Mouse (Mus musculus): Measurements from ENCODE around the gene Olfml1.
A peak's percentile ranks its signal among the peaks of the same experiment; 100 is the strongest.

Gene Olfml1

GRCm38 (mm10) chr7:107567261-107567671, at the start of gene Olfml1:
Olfml1 (plus strand) TSS chr7:107567446.
- peak; percentile 33 for DNase-seq (ENCODE audit: low read depth, low spot score)

DNA sequence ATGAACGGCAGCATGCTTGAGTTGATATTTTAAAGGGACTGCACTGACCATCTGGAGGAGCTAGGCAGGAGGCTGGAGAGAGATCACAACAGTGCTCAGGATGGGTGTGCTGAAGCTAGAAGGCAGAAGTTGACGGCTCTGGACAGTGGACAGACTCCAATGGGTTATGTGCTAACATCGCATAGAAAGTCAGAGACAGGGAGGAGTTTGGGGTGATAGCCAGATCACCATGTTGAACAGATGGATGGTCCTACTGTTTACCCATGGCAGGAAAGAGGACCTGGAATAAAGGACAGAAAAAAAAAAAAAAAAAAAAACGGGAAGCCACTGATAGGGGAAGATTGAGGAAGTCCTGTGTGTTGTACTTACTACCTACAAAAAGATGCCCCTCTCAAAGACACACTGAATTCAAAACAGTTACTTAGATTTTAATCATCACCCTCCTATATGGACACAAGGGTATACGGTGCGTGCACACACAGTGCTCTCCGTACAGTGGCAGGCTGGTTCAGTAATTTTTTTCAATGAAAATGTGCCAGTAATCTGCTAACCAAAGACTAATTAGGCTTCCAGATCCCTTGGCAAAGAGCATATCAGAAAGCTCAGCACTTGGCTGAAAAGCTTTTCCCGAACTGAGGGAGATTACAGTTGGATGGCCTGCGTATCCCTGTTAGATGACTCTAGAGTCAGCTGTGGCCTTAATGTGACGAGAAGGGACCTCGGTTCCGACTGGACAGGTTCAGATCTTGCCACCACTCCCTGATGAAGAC, 47.8 kb upstream of the Olfml1 start:
- DNase-seq (ENCODE audit: low read depth, low spot score), result no peak

DNA sequence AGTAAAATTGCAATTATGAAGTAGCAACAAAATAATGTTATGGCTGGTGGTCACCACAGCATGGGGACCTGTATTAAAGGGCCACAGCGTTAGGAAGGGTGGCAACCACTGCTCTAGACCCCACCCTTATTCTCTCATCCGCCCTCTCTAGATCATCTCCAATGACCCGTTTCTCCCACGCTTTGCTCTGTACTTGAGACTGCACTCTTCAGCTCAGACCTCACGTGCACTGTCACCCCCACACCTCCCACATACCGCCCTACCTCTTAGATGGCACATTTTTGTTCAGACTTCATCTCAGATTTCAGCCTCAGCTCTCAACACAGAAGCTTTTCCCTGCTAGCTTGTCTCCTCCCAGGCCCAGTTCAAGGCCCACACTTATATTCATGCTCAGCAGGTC, 45.8 kb upstream of the Olfml1 start:
- no peak for DNase-seq (ENCODE audit: low read depth, low spot score)

- DNase-seq (ENCODE audit: low read depth, low spot score), result no peak
These were observed 40.9 kb upstream of the Olfml1 start for GRCm38 (mm10) chr7:107526299-107526698.

- no peak for DNase-seq (ENCODE audit: low read depth, low spot score)
These were observed 39.0 kb upstream of the Olfml1 start for GRCm38 (mm10) chr7:107528169-107528772.

- DNase-seq (ENCODE audit: low read depth, low spot score), result no peak
These were observed 37.9 kb upstream of the Olfml1 start for GRCm38 (mm10) chr7:107529364-107529763.

DNA sequence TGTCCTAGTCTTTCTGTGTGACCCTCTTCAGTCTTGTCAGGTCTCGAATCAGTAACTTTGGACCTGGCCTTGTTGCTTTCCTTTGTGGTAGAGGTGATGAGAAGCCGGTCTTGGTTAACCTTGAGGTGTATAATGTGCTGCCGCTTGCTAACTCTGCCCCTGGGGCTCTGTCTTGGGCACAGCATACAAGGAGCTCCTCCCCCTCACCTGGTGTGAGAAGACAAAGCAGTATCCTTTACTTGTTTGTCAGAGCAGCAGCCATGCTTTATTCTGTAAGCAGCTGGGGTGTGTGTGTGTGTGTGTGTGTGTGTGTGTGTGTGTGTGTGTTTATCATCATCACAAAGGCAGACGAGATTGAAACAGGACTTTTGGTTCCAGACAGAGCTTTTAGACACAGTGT, 31.9 kb upstream of the Olfml1 start:
- no peak for DNase-seq (ENCODE audit: low read depth, low spot score)

DNA sequence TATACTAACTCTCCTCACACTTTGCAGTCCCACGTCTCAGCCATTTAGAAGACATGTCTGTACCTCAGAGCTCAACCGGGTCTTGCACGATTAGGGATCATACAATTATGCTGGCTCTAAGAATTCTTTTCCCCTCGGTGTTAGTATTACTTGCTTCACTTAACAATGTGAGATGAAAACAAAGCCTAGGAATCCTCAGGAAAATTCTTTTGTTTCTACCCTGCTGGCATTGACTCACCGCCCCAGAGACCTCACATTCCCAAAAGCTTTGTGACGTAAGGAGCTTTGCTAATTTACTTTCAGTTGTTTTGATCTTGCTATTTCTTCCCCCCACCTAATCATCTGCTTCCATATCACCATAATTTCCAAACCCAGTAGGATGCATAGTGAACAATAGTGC, 30.7 kb upstream of the Olfml1 start:
- no peak for DNase-seq (ENCODE audit: low read depth, low spot score)

GRCm38 (mm10) chr7:107540034-107540433, 27.2 kb upstream of the Olfml1 start:
- DNase-seq (ENCODE audit: low read depth, low spot score), result no peak

GRCm38 (mm10) chr7:107545011-107545410, 22.2 kb upstream of the Olfml1 start:
- no peak for DNase-seq (ENCODE audit: low read depth, low spot score)

DNA sequence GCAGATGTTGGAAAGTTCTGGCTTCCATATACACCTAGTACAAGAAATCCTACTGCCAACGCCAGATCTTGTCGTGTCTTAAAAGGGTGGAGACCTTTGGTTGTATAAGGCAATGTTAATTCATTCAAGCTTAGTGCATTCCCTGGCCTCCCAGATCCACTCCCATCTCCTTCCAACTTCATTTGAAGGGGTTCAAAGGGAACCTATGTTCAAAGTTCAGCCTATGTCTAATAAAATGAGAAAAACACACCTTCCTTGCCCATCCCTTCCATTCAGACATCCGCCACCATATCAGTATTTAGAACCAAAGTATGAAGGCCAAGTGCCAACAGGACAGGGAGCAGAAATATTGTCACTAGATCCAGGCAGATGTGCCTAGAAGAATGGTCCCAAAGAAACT, 19.4 kb upstream of the Olfml1 start:
- DNase-seq (ENCODE audit: low read depth, low spot score), result no peak

GRCm38 (mm10) chr7:107553461-107553860, 13.8 kb upstream of the Olfml1 start:
- no peak for DNase-seq (ENCODE audit: low read depth, low spot score)

DNA sequence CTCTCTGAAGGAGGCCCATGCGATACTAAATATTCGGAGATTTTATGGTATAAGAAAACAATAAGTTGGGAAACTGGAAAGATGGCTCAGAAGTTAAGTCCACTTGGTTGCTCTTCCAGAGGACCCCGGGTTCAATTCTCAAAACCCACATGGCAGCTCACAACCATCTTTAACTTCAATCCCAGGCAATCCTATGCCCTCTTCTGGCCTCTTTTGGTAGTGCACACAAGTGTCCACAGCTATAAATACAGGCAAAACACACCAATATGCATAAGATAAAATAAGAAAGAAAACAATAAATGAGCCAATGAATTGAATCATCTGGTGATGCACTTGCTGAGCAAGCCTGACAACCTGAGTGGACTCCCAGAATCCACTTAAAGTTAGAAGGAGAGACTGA, 11.3 kb upstream of the Olfml1 start:
- no peak for DNase-seq (ENCODE audit: low read depth, low spot score)

DNA sequence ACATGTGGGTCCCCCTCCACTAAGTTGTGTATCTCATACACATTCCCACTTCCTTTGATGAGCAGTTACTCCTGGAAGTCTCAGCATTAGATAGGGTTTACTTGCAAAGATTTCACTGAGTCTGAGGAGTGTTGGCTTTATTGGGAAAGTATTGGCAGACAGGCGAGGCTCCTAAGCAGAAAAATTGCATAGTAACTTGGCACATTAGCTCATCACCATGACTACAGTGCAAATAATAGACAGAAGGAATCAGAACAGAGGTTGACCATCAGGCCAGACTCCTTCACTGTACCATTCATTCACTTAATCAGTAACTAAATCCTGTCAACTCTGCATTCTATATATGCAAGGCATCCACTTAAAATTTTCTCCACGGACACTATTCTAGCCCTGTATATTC, 6.6 kb upstream of the Olfml1 start:
- no peak for DNase-seq (ENCODE audit: low read depth, low spot score)

DNA sequence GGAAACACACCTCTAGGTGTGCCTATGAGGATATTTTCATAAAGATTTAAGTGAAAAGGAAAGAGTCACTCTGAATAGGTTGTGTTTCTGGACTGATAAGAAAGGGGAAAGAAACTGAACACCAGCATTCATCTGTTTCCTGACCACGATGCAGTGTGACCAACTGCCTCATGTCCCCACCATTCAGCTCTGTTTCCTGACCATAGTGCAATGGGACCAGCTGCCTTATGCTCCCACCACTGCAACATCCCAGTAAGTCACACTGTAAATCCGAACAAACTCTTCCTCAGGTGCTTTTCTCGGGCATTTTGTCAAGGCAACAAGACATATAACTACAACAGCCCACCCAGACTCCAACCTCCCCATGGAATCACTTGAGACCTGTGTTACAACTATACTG, 5.7 kb upstream of the Olfml1 start:
- DNase-seq (ENCODE audit: low read depth, low spot score), result no peak

- DNase-seq (ENCODE audit: low read depth, low spot score), result no peak
These were observed 3.5 kb upstream of the Olfml1 start for GRCm38 (mm10) chr7:107563727-107564126.

DNA sequence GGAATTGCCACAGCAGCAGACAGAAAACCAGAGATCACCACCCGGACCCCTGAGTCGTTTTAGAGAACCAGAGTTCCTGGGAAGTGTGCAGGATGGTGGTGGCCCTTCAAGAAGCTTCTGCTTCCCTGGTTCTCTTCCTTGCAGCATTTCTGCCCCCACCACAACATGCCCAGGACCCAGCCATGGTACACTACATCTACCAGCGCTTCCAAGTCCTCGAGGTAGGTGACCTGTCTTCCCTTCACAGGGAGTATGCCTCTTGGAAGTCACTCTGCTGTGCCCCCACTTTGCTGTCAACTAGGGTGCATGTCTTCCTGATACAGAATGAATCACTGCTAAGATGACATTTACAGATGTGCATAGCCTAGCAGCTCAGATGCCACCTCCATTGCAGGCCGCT, 428 bp downstream of the Olfml1 start:
- DNase-seq (ENCODE audit: low read depth, low spot score), result no peak

GRCm38 (mm10) chr7:107568971-107569370, 1.7 kb downstream of the Olfml1 start:
- no peak for DNase-seq (ENCODE audit: low read depth, low spot score)

DNA sequence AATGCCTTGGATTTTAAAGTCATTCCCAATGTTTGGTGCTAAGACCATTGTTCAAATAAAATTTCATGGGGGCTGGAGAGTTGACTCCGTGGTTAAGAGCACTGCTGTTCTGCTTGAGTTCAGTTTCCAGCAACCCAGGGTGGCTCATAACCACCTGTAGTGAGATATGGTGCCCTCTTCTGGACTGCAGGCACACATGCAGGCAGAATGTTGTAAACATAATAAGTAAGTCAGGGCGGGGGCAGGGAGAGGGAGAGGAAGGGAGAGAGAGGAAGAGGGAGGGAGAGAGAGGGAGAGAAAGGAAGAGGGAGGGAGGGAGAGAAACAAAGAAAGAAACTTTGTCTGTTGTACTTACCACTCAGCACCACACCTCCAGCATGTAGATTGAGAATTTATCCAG, 6.6 kb downstream of the Olfml1 start:
- no peak for DNase-seq (ENCODE audit: low read depth, low spot score)

DNA sequence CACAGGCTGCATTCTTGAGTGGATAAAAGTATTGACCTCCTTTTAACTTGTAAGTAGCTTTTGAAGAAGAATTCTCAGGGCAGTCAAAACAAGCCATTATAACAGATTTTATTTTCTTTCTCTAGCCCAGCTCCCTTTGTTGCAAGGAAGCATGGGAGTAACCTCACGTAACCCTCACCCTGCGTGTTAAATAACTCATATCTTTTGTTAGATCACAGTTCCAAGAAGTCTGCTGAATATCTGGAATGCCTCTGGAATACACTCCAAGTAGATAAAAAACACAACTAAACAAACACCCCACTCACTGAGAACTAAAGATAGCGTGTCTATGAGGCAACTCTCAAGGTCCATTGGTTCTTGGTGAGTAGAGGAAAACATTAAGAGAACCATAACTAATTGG, 7.0 kb downstream of the Olfml1 start:
- DNase-seq (ENCODE audit: low read depth, low spot score), result no peak

DNA sequence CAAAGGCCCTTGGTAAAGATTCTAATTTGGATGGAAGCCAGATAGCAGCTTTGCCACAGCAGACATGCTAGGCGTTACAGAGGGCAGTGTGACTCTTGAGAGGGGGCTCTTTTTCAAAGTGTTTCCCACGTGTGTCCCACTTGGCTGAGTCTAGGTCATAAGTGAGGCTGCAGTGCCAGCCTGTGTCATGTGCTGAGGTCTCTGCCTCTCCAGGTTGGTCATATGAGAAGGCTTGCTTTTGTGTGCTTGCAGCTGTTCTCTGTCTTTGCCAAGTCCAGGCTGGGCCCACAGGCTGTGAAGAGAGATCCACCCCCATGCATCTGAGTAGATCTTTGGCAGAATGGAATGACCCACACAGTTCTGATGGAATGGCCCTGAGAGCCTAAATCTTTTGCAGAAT, 25.4 kb downstream of the Olfml1 start:
- DNase-seq (ENCODE audit: low read depth, low spot score), result peak; percentile 70

DNA sequence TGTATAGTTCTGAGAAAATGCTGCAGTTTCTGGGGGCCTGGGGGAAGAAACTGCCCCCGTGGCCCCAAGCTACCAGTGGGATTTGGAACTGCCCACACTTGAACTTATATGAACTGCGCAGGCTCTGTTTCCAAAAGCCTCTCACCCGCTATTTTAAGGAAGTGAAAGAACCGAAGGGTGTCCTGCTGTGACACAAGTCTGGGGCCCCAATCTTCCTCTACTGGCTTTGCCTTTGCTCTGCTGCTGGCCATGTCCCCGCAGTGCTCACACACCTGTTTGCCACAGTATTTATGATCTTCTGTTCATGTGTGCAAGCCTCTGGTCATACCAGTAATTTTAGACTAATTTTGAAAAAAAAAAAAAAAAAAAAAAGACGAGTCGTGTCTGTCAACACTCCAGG, 26.7 kb downstream of the Olfml1 start:
- no peak for DNase-seq (ENCODE audit: low read depth, low spot score)

- no peak for DNase-seq (ENCODE audit: low read depth, low spot score)
These were observed 27.1 kb downstream of the Olfml1 start for GRCm38 (mm10) chr7:107594325-107594856.
